Mouse (Mus musculus) adrenal gland, postnatal 4 days (tissue): ENCODE measurements around the gene Igf2. TPM values are rescaled to one million over a fixed set of nuclear protein-coding genes. Genes with fewer than 3 reads are reported as not detected.
A peak's percentile ranks its signal among the peaks of the same experiment; 100 is the strongest.

ENCODE experiments used
- DNase-seq, 2 experiments: peaks; one replicate each; pipeline ENCODE4 v3.0.0; 2021 to 2022; ENCODE audit warnings: low spot score in 2 of 2, mixed read lengths in 2 of 2
- long read RNA-seq, 2 experiments: library from polyadenylated mRNA; stranded (forward); transcript quantifications; one replicate each; pipeline ENCODE4 v2.0.0; 2021
- total RNA-seq, 2 experiments: library from RNA; stranded (reverse); gene quantifications; 2 replicates each; pipeline ENCODE4 v1.2.3; 2021

The Igf2 gene
- total RNA-seq = 1,000 to 10,000 TPM in 1 of 2 experiments, 100 to 1,000 TPM in 1; 616 to 1,339 TPM
- long read RNA-seq, experiment 1, partial matches to known transcripts = 67 of 68 reads
- long read RNA-seq, experiment 1, other reads (novel, unspliced or antisense) = 1 of 68 reads
- long read RNA-seq, experiment 2, partial matches to known transcripts = 0 of 33 reads
- long read RNA-seq, experiment 2, other reads (novel, unspliced or antisense) = 33 of 33 reads

- no peak for DNase-seq
These were observed at the start of gene Igf2 for GRCm38 (mm10) chr7:142666659-142667058. Igf2 (minus strand) TSS chr7:142666816.

GRCm38 (mm10) chr7:142714783-142715498, 48.3 kb upstream of the Igf2 start:
- peak; percentile 5 to 15 for DNase-seq

DNA sequence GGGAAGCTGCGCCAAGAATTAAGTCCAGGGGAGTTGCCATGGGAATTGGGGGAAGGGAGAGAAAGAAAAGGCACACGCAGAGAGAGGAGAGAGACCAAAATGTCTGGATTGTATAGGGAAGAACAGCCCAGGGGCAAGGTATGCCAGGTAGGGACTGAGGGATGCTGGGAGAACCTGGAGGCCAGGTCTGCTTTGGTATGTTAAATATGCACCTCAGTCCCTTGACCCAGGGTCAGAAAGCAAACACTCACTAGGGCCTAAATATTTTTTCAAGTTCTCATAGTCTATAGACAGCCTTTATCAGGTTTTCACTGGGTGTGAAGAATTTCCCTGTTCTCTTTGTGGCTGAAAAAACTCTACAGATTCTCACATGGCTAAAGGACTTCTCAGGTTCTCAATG, 40.3 kb upstream of the Igf2 start:
- DNase-seq = no peak

DNA sequence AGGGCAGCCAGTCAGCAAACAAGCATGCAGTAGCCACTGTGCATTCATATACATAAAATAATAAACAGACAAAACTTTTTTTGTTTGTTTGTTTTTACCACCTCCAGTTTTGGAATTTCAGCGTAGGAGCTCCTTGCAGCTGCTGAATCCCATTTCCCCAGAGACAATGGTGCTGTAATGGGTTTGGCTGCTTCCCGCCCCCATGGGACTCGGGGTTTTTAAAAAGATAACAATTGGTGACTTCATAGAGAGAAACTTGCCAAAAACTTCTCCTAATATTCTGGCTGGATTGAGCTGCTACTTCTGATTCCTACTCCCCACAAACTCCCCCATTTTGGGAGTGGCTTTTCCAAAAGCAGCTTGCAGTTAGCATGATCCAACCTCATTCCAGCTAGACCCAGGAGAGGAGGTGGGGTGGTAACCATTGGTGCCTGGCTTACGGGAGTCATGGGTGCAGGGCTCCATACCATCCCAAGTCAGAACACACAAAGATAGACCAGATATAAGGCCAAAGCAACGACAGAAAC, 32.8 kb upstream of the Igf2 start:
- no peak for DNase-seq

GRCm38 (mm10) chr7:142678611-142679010, 12.0 kb upstream of the Igf2 start:
- no peak for DNase-seq

GRCm38 (mm10) chr7:142675644-142676043, 9.0 kb upstream of the Igf2 start:
- no peak for DNase-seq

- no peak for DNase-seq
These were observed 8.5 kb upstream of the Igf2 start for GRCm38 (mm10) chr7:142675141-142675540.

DNA sequence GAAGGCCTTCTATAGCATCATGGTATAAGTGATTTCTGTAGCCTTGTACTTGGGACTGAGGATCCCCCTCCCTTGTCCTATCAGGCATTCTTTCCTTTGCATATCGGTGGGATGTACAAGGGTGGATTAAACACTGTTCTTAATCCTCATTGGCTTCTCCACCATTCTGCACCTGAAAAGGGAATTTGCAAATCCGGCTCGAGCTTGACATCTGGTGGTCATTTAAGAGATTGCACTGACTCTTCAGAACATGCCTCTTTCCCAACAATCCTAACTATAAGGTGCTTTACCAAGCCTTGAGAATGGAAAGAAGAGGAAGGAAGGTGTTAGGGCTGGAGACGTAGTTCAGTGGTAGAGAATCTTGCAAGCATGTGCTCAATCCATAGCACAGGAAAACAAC, 5.5 kb upstream of the Igf2 start:
- no peak for DNase-seq

DNA sequence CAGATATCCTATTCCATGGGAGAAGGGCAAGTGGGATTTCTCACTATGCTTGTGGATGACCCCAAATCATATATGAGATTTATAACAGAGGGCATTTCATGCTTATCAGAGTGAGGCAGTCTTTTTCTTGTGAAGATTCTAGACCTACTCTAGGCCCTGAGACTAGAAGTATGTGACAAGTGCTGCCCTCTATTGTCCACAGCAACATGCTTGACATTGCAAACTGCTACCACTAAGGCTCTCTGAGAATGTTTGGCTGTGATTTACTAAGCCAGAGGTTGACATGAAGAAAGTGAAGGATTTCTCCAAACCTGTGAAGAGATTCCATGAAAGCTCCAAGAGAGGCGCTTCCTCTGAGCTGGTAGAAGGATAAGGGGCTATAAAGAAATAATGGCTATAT, 4.5 kb upstream of the Igf2 start:
- DNase-seq = no peak

GRCm38 (mm10) chr7:142669751-142670625, 3.4 kb upstream of the Igf2 start, which contains the start of gene Gm49394:
Gm49394 (minus strand) TSS chr7:142669942.
- DNase-seq = no peak

- no peak for DNase-seq
These were observed 1.7 kb upstream of the Igf2 start for GRCm38 (mm10) chr7:142668328-142668727.

GRCm38 (mm10) chr7:142667521-142667920, 905 bp upstream of the Igf2 start:
- no peak for DNase-seq

DNA sequence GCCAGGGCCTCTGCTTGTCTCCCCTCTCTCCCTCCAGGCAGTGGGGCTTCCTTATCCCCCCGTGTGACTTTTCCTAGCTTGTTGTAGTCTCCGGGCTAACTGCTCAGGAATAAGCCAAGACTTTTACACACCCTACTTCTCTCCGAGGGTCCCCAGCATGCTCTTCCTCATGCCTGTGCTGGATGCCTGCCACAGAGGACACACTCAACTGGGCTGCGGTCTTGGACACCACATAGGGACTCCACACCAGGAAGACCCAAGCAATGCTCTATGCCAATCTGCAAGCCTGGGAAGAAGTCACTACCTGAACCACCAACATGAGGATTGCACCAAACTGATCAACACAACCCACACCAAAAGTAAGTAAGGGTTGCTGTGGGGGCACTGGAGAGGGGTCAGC, 507 bp downstream of the Igf2 start:
- no peak for DNase-seq

GRCm38 (mm10) chr7:142665364-142665763, 1.3 kb downstream of the Igf2 start:
- no peak for DNase-seq

DNA sequence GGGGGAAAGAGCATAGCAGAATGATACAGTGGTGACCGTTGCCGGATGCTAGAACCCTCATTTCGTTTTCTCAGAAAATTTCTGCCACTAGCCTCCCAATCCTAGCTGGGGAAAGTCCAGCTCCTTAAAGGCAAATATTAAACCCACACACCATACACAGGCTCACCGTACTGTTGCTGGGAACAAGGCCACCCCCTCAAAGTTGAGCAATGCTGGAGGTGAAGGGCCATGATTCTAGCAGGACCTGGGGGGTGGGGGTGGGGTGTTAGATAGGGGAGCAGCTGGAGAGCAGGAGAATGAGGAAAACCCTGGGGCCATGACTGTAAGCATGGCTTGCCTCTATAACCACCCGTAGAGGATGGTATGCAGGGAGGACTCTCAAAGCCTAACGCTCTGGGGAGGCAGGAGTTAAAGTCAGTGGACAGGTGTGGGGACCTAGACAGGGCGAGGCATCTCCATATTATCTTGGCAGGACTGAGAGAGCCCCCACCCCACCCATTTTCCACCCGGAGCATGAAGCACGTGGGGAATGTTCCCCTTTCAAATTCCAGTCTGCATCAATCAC, 2.1 kb downstream of the Igf2 start:
- DNase-seq = no peak

GRCm38 (mm10) chr7:142663931-142664421, 2.6 kb downstream of the Igf2 start:
- DNase-seq = no peak

DNA sequence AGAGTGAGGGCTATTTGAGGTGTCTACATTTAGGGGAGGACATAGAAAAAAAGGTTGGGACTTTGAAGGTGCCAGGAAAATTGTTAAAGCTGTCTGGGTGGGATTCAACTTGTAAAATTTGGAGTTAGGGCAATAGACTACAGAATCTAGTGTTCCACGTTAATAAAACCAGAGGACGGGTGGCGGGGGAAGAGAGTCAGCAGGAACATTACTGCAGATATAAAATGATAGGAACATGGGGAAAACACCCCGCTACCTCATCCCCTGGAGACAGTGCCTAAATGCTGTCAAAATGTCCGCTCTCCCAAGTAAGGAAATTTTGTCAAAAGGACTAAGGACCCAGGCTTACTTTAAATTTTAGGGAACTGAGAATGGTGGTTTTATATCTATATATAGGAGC, 3.5 kb downstream of the Igf2 start:
- DNase-seq = no peak

DNA sequence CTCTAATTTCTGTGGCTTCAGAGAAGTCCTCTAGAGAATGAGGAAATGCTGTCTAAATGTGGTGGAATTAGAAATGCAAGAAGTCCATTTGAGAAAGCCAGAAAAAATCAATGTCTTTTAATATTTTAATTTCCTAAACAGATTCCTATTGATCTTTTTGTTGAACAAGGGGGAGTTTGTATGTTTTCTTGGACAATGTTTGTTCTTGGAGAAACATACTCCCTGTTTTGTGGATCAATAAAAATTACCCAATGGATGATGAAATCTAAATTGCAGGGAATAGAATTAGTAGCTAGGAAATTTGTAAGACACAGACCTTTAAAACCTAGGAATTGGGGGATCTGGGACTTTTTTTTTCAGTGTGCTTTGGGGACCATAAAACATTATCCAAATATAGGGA, 4.8 kb downstream of the Igf2 start:
- no peak for DNase-seq

GRCm38 (mm10) chr7:142661046-142661445, 5.6 kb downstream of the Igf2 start:
- no peak for DNase-seq

GRCm38 (mm10) chr7:142660651-142660945, 6.0 kb downstream of the Igf2 start:
- DNase-seq = no peak
